Mouse (Mus musculus) retina, adult 2 months (tissue): ENCODE measurements around the gene Dcun1d3.

Source experiments
- DNase-seq: peaks from one replicate; pipeline ENCODE4 v3.0.0-alpha.2; 2012; ENCODE audit warnings: low read depth, low spot score

Dcun1d3 gene

DNA sequence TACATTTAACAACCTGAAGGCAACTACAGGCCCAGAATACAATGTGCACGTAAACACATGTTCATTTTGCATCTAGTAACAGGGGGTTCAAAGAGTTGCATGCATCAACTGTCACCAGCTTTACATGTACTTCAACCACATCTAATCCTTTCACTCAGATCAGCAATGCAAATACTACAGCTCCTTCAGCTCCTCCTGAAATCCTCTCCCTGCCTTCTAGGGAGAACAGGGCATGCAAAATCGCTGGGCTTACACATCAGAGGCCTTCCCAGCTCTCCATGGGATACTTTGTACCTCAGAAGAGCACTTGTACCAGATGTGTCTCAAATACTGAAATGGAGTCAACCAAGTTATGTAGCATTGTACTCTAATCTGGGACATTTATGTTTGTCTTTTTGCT lies 23.0 kb downstream of the Dcun1d3 start:
- DNase-seq: no peak

DNA sequence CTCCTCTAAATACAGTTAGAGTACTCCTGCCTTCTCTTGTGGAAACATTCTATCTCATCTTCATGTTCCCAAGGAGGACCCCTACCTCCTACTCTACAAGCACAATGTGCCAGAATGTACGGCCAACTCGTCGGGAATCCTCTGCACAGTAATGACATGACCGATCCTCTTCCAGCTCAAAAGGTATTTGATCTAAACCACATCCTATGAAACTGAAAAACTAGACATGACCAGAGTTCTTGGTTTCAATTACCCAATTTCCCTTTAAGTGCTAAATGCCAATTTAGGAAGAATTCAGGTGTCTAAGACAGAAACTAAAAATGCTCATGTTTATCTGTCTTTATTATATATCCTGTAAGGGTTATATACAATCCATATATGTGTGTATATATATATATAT lies 23.9 kb downstream of the Dcun1d3 start:
- no peak for DNase-seq

DNA sequence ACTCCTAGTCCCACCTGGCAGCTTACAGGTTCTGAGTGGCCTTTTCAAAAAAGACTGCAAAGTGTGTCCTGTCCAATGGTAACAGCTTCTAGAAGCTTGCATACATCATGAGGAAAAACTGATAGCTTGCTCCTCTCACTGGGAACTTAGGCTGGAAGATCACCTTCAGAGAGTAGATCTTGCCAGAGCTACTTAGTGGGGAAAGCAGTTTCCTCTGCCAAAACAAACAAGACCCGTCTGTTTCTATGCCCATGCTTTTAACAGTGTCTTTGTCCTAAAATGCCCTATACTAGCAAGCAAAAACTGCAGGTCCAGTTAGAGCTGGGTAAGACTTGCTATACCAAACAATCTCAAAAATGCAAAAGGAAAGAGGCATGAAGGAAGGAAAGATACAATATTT lies 30.0 kb downstream of the Dcun1d3 start:
- DNase-seq: no peak

DNA sequence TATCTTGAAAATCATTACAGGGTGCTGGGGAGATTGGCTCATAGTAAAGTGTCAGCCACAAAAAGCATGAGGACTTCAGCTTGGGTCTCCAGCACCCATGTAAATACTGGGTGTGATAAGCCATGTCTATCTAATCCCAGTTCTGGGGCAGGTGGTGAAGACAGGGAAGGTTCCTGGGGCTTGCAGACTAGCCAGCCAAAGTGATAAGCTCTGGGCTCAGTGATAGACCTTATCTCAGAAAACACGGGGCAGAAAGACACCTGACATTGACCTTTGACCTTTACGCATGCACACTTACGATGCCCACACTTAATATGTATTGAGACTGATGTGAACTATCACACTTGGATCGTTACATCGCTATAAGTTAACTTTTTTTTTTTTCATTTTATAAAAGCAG lies 31.6 kb downstream of the Dcun1d3 start:
- DNase-seq: no peak

DNA sequence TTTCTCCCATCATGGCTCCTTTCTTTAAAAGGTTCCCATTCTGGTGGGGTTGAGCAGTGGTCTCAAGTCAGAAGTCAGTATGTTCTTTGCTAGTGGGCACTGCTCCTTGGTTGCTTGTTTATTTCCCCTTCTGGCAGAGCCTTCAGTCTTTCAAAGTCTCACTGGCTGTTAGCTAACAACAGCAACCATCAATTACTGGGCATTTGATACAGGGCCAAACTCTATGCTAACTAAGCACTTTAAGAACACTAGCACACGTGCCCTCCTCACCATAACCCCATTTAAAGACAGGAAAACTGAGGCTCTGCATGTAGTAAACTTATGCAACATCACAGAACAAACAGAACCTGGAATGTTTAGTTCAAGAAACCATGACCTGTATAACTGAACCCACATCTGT lies 33.9 kb downstream of the Dcun1d3 start:
- no peak for DNase-seq

DNA sequence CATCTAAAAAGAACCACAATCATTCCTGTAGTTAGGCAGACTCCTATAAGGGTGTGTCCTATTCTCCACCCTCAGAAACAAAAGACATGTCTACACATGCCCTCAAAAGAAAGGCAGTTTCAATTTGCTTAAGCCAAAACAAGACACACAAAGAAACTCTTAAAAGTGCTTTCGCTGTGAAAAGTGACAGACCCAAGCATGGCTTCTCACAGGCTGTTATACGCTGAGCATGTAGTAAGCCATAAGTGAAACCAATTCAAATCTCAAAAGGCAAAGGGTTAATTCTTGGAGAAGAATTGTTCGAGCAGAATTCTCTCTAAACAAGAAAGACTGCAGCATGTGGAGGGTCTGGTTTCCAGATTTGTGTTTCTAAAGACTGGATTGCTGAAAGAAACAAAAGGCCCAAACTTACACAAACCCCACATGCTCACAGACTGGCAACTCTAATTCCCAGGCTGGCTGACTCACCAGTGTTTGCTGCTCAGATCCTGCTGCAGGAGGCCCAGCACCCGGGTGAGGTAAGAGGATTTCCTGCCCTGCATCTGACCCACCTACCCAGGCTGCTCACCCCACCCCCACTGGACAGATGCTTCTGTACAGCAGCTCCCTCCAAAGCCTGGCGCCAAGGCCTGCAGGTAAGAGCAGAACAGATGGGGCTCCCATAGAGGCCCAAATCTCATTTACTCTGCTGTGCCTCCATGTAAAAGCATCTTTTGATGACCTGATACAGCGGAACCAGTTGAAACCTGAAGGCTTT lies 34.6 kb downstream of the Dcun1d3 start:
- DNase-seq: peak; percentile 85

DNA sequence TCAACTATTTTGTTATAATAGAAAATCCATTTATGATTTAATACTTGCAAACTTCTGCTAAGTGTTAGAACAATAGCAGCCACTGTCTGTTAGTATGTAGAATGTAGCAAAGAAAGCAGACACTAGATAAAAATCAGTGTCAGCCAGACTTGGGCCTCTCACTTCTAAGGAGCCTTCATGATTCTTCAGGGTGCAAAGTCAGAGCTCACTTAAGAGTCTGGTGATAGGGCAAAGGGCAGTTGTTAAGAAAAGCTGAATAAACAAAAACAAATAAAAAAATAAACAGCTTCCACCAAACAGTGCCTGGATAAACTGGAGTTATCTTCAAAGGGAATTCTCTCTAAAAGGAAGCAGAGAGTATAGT lies 35.1 kb downstream of the Dcun1d3 start:
- no peak for DNase-seq

DNA sequence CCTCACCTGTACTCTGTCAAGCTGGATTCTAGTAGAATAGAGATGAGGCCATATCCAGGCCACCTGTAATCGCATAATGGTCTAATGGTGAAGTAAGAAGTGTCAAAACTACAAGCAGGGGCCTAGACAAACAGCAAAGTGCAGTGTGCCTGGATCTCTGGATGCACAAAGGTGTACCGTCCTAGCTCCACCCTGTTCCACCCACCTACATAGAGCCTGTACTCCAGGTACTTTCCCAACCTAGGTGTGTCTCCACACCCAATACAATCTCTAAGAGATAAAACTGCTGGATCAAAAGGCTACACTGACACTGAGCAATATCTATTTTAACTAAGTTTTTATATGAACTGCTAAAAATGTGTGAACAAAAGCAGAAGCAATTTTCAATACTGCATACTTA lies 35.5 kb downstream of the Dcun1d3 start:
- no peak for DNase-seq

DNA sequence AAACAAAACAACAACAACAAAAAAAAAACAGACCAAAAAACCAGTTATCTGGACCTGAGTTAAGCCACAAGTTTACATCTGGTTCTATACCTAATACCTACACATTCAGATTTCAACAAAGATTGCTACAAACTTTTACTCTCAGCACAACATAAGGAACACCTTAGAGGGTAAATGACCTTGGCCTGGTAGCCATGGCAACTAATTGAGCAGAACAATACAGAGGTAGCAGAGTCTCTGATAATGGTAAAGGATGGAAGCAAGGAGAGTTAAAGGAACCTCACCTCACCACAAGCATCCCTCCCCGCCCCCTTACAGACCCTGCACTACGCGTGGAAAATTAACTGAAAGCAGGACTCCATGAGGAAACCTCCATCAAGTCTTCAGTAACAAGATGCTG lies 36.0 kb downstream of the Dcun1d3 start:
- no peak for DNase-seq

DNA sequence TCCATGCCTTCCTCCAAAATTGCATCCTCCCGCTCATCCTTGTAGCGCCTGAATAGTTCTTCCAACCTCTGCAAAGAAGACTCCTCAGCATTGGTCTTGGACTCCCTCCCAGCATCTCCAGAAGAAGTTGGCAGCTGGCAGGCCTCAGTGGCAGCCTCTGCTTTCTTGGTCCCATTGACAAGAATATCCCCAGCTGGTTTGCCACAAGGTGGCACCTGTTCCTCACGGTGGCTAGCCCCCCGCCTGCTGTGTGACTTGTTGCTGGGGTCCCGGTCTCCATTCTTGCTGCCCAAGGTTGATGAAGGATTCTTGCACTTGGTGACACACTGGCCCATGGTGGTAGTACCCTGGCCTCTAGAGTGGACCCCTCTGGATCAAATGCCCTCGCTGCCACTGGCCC lies 36.6 kb downstream of the Dcun1d3 start:
- DNase-seq: no peak

DNA sequence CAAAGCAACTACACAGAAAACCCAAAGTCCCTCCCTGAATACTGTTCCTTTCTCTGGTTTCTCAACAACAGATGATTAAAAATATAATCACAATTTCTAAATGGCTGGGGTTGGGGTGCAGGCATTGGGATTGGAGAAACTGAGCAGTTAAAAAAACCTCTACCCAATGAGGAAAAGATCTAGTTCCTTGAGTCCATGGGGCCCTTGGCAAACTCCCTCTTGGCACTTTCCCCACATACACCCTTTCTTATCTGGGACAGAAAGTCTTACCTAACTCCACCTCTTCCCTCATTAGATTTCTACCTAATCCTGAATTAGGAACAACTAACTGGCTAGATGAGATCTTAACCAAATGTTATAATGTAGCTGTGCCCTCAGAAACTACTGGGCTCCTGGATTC lies 41.1 kb downstream of the Dcun1d3 start:
- no peak for DNase-seq

DNA sequence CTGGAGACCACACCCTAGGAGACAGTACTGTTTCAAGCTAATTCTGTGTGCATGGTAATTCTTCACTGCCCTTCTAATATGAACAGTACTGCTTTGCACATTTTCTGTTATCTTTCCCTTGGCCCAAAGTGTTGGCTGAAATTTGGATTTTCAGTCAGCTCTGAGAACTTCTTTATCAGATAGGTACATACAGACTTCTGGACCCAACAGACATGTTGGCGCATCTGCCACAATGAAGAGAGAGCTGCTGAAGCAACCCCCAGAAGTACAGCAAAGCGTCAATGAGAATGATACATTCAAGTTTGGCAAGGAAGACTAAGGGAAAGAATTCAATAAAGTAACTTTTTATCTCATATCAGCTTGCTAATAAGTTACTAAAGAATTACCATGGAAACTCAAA lies 41.7 kb downstream of the Dcun1d3 start:
- DNase-seq: no peak

DNA sequence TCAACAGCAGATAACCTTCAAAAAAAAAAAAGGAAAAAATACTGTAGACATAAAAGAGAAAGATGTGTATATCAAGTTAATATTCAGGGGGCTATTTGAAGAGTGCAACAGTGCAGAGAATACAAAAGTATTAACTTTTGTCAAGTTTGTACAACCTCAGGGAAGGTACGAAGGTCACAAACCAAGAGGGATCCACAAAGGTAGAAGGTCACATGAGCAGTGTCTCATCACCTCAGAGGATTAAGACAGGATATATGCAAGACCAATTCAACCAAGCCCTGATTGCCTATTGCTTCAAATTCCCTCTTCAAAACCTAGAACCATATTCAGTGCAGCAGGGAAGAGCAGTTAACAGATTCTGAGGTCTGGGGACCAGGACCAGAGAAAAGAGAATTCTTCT lies 42.9 kb downstream of the Dcun1d3 start:
- DNase-seq: no peak

DNA sequence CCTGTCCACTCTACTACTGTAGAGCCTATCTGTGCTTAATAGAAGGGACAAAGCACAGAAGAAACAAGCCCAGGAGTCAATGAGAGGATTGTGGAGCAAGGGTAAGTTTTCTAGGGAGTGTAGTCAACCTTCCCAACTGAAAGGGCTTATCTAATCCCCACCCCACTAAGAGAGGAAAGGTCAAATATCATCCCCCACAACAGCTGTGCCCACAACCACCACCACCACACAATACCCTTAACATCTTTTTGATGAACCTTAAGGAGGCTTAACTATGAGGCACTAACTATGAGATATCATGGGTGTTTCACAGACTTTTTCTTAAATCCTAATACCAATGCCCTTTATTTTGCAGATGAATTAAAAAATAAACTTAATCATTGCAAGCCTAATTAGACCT lies 43.6 kb downstream of the Dcun1d3 start:
- no peak for DNase-seq

DNA sequence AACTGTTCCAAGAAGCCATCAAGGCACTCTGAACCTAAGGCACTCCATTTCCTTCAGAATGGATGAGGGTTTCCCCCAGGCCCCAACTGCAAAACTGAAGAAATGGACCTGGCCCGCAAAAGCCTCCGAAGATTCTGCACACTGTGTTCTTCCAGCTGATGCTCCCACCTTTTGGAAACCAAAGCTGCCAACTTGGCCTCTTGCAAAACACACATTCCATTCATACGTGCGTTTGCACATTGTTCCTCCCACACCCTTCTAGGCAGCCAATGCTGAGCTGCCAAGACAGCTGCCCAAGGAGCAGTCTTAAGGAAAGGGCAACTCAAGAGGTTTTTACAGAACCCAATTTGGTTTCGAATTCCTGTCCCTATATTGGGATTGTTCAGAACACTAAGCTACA lies 45.4 kb downstream of the Dcun1d3 start:
- DNase-seq: no peak

DNA sequence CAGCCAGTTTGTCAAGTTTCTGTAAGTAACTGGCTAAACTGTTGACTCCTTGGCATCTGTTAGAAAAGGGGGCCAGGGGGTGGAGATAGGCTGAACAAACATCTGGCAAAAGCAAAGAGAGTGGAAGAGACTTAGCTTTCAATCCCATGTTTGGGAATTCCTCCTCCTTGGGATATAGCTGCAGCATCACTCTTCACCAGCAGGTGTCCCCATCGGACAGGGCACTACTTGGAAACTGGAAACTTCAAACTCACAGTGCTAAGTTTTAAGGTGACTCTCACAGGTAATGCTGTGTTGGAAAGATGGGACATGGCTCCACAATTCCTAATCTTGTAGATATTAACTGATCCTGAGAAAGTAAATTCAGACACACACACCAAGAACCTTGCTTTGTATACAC lies 47.0 kb downstream of the Dcun1d3 start:
- peak; percentile 26 for DNase-seq

DNA sequence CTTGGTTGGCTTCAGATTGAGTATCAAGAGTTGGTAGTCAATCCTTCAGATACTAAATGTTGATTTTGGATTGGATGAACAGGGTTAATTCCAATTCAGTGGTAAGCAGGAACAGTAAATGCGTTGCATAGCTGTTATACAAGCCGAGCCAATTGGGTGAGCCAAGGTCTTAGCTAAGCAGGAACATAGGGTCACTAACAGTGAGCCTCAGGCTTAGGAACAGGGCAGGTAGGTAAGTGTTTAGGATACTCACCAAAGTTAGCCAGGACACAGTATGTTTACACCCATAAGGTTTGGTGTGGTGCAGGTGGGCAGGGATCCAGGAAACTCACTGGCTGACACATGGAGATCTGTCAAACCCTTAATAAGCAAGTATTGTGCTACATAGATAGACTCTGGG lies 48.7 kb downstream of the Dcun1d3 start:
- no peak for DNase-seq

DNA sequence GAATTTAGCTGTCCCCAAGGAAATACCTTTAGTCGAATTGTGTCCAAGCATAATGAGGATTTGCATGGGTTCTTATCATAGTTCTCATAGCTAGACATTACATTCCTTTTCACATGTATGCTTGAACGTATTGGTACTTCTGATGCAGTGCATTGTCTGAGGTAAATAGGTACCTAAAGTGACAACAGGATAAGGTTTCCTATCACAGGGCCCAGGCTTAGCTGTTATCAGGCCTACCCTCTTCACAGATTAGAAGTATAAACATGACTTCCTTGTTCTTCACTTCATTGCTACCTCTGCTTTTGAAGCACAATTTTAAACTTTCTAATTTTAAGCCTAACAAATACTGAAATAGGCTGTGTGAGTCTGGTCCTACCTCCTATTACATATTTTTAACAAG lies 50.6 kb downstream of the Dcun1d3 start:
- no peak for DNase-seq

DNA sequence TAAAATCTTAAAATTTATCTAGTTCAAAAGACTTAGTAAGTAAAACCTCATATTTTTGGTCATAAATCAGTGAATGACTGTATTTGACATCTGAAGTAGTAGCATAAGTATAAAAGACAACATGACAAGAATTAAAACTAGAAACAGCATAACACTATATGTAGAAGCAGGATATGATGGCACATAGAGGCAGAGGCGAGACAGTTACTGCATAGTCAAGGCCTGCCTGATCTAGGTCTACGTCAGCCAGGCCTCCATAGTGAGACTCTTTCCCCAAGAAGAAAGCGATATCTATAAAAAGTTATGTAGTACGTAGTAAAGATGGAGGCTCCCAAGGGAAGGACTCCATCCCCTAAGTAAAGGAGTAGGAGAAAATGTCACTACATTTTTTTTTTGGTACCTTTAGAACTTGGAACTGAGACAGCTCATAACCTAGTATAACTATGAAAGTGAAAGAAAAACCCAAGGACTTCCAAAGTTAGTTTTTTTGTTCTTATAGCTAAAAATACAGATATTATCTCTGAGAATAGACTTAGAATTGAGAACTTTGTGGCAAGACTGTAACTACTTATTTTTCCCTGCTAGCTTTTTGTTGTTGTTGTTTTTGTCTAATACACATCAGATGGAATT lies 54.2 kb downstream of the Dcun1d3 start:
- no peak for DNase-seq

DNA sequence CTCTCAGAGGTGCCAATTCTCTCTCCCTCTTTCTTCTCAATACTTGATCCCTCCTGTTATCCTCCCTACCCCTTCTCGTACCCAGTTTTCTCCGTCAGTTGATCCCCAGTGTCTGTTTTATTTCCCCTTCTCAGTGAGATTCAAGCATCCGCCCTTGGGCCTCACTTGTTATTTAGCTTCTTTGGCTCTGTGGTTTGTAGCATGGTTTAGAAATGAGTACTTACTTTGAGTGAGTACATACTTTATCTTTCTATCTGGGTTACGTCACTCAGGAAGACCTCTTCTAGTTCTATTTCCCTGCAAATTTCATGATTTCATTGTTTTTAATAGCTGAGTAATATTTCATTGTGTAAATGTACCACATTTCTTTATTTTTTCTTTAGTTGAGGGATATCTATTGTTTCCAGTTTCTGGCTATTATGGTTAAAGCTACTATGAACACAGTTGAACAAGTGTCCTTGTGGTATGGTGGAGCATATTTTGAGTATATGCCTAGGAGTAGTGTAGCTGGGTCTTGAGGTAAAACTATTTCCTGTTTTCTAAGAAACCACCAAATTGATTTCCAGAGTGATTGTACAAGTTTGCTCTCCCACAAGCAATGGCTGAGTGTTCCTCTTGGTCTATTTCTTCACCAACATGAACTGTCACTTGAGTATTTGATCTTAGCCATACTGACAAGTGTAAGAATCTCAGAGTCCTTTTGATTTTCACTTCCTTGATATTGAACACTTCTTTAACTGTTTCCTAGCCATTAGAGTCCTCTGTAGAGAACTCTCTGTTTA lies 59.9 kb downstream of the Dcun1d3 start:
- DNase-seq: no peak

DNA sequence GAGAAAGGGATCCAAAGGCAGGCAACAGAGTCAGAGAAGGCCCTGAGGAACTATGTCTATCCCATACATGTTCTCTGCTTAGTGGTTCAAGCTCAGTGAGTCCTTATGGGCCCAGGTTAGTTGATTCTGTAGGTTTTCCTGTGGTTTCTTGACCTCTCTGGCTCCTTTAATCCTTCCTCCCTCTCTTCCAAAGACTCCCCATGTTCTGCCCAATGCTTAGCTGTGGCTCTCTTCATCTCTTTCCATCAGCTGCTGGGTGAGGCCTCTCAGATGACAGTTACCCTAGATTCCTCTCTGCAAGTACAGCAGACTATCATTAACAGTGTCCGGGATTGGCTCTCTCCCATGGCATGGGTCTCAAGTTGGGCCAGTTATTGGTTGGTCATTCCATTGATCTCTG lies 60.7 kb downstream of the Dcun1d3 start:
- no peak for DNase-seq

DNA sequence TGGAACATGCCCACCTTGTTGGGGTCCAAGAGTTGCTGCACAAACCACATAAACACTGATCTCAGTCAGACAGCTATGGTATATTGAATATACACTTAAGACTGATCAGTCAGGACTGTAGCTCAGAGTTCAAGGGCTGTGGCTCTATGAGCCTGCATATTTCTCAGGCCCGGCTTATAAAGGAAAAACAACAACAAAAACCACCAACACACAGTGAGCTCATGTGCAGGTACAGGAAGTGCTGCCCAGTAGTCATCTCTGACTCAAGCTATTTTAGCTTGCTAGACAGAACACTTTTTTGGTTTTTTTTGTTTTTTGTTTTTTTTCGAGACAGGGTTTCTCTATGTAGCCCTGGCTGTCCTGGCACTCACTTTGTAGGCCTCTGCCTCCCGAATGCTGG lies 87.4 kb downstream of the Dcun1d3 start:
- no peak for DNase-seq

DNA sequence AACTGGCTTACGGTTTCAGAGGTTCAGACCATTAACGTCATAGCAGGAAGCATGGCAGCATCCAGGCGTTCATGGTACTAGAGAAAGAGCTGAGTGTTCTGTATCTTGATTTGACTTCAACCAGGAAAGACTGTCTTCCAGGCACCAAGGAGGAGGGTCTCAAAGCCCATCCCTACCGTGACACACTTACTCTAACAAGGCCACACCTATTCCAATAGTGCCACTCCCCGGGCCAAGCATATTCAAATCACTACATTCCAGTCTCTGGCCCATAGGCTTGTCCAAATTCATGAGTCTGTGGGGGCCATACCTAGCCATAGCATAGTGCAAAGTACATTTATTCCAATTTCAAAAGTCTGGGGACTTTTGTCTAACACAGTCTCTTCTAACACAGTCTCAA lies 88.7 kb downstream of the Dcun1d3 start:
- no peak for DNase-seq
